Mouse (Mus musculus) lung, postnatal 0 days (tissue): Measurements from ENCODE around the gene Gm10972.

ENCODE experiments used
- CTCF ChIP-seq: IDR thresholded peaks from 2 replicates; pipeline ENCODE4 v1.5.1; 2016; ENCODE audit warnings: antibody characterized with exemption, mild to moderate bottlenecking
- EP300 ChIP-seq: IDR thresholded peaks from 2 replicates; pipeline ENCODE4 v1.6.1; 2016; ENCODE audit warnings: antibody characterized with exemption, mild to moderate bottlenecking, control low read depth

- no peak for TF ChIP-seq CTCF
- no peak for TF ChIP-seq EP300
Measured at GRCm38 (mm10) chr3:94628712-94629111, 14.2 kb upstream of the Gm10972 start.
